Mouse (Mus musculus) forebrain, embryonic 16.5 days (tissue): Measurements from ENCODE around the gene Tcf20. TPM values are rescaled to one million over a fixed set of nuclear protein-coding genes. Genes with fewer than 3 reads are reported as not detected.

ENCODE experiments used
- ATAC-seq: fragments of 200-750 bp; cut with Nextera tagmentation; 2 replicates; pipeline ENCODE4 v1.8.0; 2017; ENCODE audit warnings: mild to moderate bottlenecking, moderate library complexity
- H3K27ac ChIP-seq: fragments of 300-500 bp; sonication (generic); 2 replicates; pipeline ENCODE4 v1.5.1; 2014; ENCODE audit warnings: low read length, control low read depth
- H3K27me3 ChIP-seq: fragments of 300-500 bp; sonication (generic); replicated peaks from 2 replicates; pipeline ENCODE4 v1.6.1; 2014; ENCODE audit warnings: low read length; ENCODE audit not compliant: control insufficient read depth, insufficient read depth
- H3K36me3 ChIP-seq: fragments of 300-500 bp; sonication (generic); 2 replicates; pipeline ENCODE4 v1.6.1; 2014; ENCODE audit not compliant: control insufficient read depth, insufficient read depth
- H3K4me1 ChIP-seq: fragments of 300-500 bp; sonication (generic); replicated peaks from 2 replicates; pipeline ENCODE4 v1.6.1; 2014; ENCODE audit warnings: low read length; ENCODE audit not compliant: control insufficient read depth, insufficient read depth
- H3K4me2 ChIP-seq: fragments of 300-500 bp; sonication (generic); 2 replicates; pipeline ENCODE4 v1.6.1; 2014; ENCODE audit warnings: mild to moderate bottlenecking, low read length, control low read depth
- H3K4me3 ChIP-seq: fragments of 300-500 bp; sonication (generic); replicated peaks from 2 replicates; pipeline ENCODE4 v1.5.1; 2014; ENCODE audit warnings: mild to moderate bottlenecking, low read length, control low read depth
- H3K9ac ChIP-seq: fragments of 300-500 bp; sonication (generic); replicated peaks from 2 replicates; pipeline ENCODE4 v1.6.1; 2014; ENCODE audit warnings: low read depth, low read length, control low read depth
- H3K9me3 ChIP-seq: fragments of 300-500 bp; sonication (generic); 2 replicates; pipeline ENCODE4 v1.6.1; 2016; ENCODE audit warnings: low read length; ENCODE audit not compliant: control insufficient read depth
- WGBS: fragments of 180-500 bp; shearing (Covaris S2); extraction: QIAGEN DNeasy Blood & Tissue Kit; methylation state at CpG from one replicate; pipeline ENCODE4 v1.1.7; 2014; 5-methylcytosine and 5-hydroxymethylcytosine counted together
- polyA plus RNA-seq: library from polyadenylated mRNA; unstranded; fragments of >200 nt; fragmentation: Nextera tagmentation; extraction: Ambion mirVana; gene quantifications from 2 replicates; pipeline ENCODE4 v1.2.1, GENCODE M21; 2015

Gene Tcf20
- polyA plus RNA-seq, 1 experiment from 2014 or later = 18.6 TPM

- no peak overlapping the region for H3K9ac ChIP-seq
- no peak for ATAC-seq
Measured at GRCm38 (mm10) chr15:82825866-82826265, 161.8 kb downstream of the Tcf20 start.

GRCm38 (mm10) chr15:82822347-82822746, 165.3 kb downstream of the Tcf20 start:
- Histone ChIP-seq H3K4me3 (no peak overlapping the region), H3K4me2 (no peak overlapping the region), H3K27me3 (no peaks in the 10 kb centered on the region), H3K9ac (no peak overlapping the region), H3K9me3 (no peaks in the 10 kb centered on the region), H3K27ac (no peak overlapping the region; the same call in 1 of the 2 replicates), H3K36me3 (no peaks in the 10 kb centered on the region), H3K4me1 (peaks cover 13% of the 10 kb centered on the region)
- no peak for ATAC-seq
- 60% methylated on average over 3 of the region's 4 CpGs for WGBS

More at GRCm38 (mm10) chr15:82825866-82826265, 161.8 kb downstream of the Tcf20 start:
- Histone ChIP-seq H3K4me1 (peaks cover 13% of the 10 kb centered on the region), H3K9me3 (no peaks in the 10 kb centered on the region), H3K27me3 (no peaks in the 10 kb centered on the region), H3K4me2 (no peak overlapping the region), H3K4me3 (no peak overlapping the region), H3K27ac (no peak overlapping the region), H3K36me3 (no peaks in the 10 kb centered on the region)

GRCm38 (mm10) chr15:82821657-82822056, 166.0 kb downstream of the Tcf20 start:
- H3K27me3 ChIP-seq = no peaks in the 10 kb centered on the region
- ATAC-seq = no peak
- WGBS = 90% methylated on average over 1 of the region's 1 CpGs
- no peaks in the 10 kb centered on the region for H3K9me3 ChIP-seq
- H3K36me3 ChIP-seq = no peaks in the 10 kb centered on the region
- H3K4me1 ChIP-seq = peaks cover 13% of the 10 kb centered on the region
- no peak overlapping the region for H3K4me2 ChIP-seq
- H3K4me3 ChIP-seq = no peak overlapping the region
- H3K27ac ChIP-seq = no peak overlapping the region
- H3K9ac ChIP-seq = no peak overlapping the region

GRCm38 (mm10) chr15:82815296-82815695, 172.4 kb downstream of the Tcf20 start:
- Histone ChIP-seq H3K4me2 (no peak overlapping the region), H3K36me3 (peaks cover 6% of the 10 kb centered on the region), H3K27ac (no peak overlapping the region), H3K9ac (no peak overlapping the region), H3K4me3 (no peak overlapping the region), H3K9me3 (no peaks in the 10 kb centered on the region), H3K4me1 (no peaks in the 10 kb centered on the region), H3K27me3 (no peaks in the 10 kb centered on the region)
- no peak for ATAC-seq
- WGBS = 88% methylated on average over 4 of the region's 4 CpGs

- no peak overlapping the region for H3K27ac ChIP-seq
- no peaks in the 10 kb centered on the region for H3K27me3 ChIP-seq
- no peaks in the 10 kb centered on the region for H3K9me3 ChIP-seq
- H3K4me1 ChIP-seq = peaks cover 4% of the 10 kb centered on the region
- WGBS = 65% methylated on average over 4 of the region's 4 CpGs
- H3K36me3 ChIP-seq = peaks cover 6% of the 10 kb centered on the region
- H3K4me3 ChIP-seq = no peak overlapping the region
- H3K4me2 ChIP-seq = no peak overlapping the region
- no peak for ATAC-seq
- H3K9ac ChIP-seq = no peak overlapping the region
Measured at GRCm38 (mm10) chr15:82814806-82815205, 172.9 kb downstream of the Tcf20 start.

GRCm38 (mm10) chr15:82814321-82814720, 173.4 kb downstream of the Tcf20 start:
- no peak for ATAC-seq
- H3K9me3 ChIP-seq = no peaks in the 10 kb centered on the region
- 85% methylated on average over 7 of the region's 7 CpGs for WGBS

GRCm38 (mm10) chr15:82810556-82810955, 177.1 kb downstream of the Tcf20 start:
- ATAC-seq = no peak

More at GRCm38 (mm10) chr15:82814321-82814720, 173.4 kb downstream of the Tcf20 start:
- Histone ChIP-seq H3K27me3 (no peaks in the 10 kb centered on the region), H3K4me1 (peaks cover 8% of the 10 kb centered on the region), H3K9ac (no peak overlapping the region), H3K4me3 (no peak overlapping the region), H3K27ac (no peak overlapping the region), H3K36me3 (peaks cover 6% of the 10 kb centered on the region), H3K4me2 (no peak overlapping the region)

GRCm38 (mm10) chr15:82809511-82809910, 178.2 kb downstream of the Tcf20 start:
- Histone ChIP-seq H3K4me3 (no peak overlapping the region), H3K36me3 (peaks cover 4% of the 10 kb centered on the region), H3K27ac (no peak overlapping the region), H3K27me3 (no peaks in the 10 kb centered on the region), H3K9me3 (no peaks in the 10 kb centered on the region), H3K4me2 (no peak overlapping the region), H3K9ac (no peak overlapping the region), H3K4me1 (peaks cover 15% of the 10 kb centered on the region)
- 54% methylated on average over 6 of the region's 6 CpGs for WGBS
- peak; percentile 21; the same call in 1 of the 2 replicates for ATAC-seq

More at GRCm38 (mm10) chr15:82810556-82810955, 177.1 kb downstream of the Tcf20 start:
- H3K9me3 ChIP-seq = no peaks in the 10 kb centered on the region
- no peaks in the 10 kb centered on the region for H3K27me3 ChIP-seq
- WGBS = 91% methylated on average over 1 of the region's 1 CpGs
- H3K4me1 ChIP-seq = peaks cover 8% of the 10 kb centered on the region
- H3K4me3 ChIP-seq = no peak overlapping the region
- peaks cover 6% of the 10 kb centered on the region for H3K36me3 ChIP-seq
- H3K4me2 ChIP-seq = no peak overlapping the region
- no peak overlapping the region for H3K9ac ChIP-seq
- H3K27ac ChIP-seq = no peak overlapping the region

GRCm38 (mm10) chr15:82806969-82807763, 180.5 kb downstream of the Tcf20 start:
- H3K4me2 ChIP-seq = no peak overlapping the region
- H3K9me3 ChIP-seq = no peaks in the 10 kb centered on the region
- peaks cover 4% of the 10 kb centered on the region for H3K36me3 ChIP-seq
- H3K4me1 ChIP-seq = peaks cover 16% of the 10 kb centered on the region
- no peak for ATAC-seq
- H3K9ac ChIP-seq = no peak overlapping the region
- no peaks in the 10 kb centered on the region for H3K27me3 ChIP-seq
- no peak overlapping the region for H3K27ac ChIP-seq
- 80% methylated on average over 5 of the region's 5 CpGs for WGBS
- H3K4me3 ChIP-seq = no peak overlapping the region
